Mouse (Mus musculus) CH12.LX (cell line): ENCODE measurements around the gene Icos.

Experiments
- CHD1 ChIP-seq: IDR thresholded peaks from 2 replicates; pipeline ENCODE4 v1.6.1; 2012; ENCODE audit warnings: low read depth, low read length, improper control_type of control experiment, inconsistent platforms
- ZKSCAN1 ChIP-seq: IDR thresholded peaks from 2 replicates; pipeline ENCODE4 v1.6.1; 2012; ENCODE audit warnings: low read depth, inconsistent platforms, low read length, improper control_type of control experiment, borderline replicate concordance

DNA sequence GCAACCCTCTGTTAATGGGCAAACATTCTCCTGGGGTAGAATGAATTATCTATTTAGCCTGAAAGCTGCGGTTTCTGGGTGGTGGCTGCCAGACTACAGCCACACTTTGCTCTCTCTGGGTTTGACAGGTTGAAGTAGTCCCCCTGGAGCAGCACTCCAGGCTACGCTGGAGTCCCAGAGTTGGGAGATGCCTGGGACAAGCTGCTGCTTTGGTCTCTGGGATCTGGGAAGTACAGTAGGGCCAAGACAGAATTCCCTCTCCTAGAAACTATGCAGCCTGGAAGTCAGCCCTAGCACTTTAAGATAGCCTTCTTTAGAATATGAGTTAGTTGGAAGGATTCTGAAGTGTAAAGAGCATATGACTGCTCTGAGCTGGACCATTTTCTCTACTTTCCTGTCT, 21.0 kb downstream of the Icos start:
- TF ChIP-seq CHD1 (no peak), ZKSCAN1 (no peak)
